Mouse (Mus musculus): ENCODE measurements around the gene Svop. TPM values are rescaled to one million over a fixed set of nuclear protein-coding genes. Genes with fewer than 3 reads are reported as not detected.

Gene Svop
- total and polyA plus RNA-seq, 2 experiments from 2014 or later, result 81.3 to 173 TPM

DNA sequence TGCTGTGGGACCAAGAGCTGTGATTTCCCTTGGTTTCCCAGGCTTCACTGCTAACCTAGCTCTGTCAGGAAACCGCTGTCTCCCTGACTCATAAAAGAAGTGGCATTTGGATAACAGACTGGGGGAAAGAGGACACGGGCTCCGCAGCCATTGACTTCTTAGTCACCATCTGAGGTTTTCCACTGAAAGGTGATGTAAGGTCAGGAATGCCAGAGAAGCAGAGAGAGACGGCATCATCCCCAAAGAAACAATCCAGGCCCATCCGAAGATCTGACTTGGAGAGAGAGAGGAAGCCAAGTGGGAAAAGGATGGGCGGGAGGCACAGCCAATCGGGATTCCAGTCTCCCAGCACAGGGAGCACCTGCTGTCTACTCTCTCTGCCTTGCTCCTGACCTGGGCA lies 100.2 kb downstream of the Svop start:
- no peak for ATAC-seq
- Histone ChIP-seq H3K4me2 (ENCODE audit: low read depth, low read length) (peak overlapping the region; percentile 20; the same call in 1 of the 2 replicates), H3K9me3 (ENCODE audit: low read length) (no peaks in the 10 kb centered on the region), H3K36me3 (ENCODE audit: insufficient read depth, low read length) (peaks cover 9% of the 10 kb centered on the region; the same call in 1 of the 2 replicates), H3K4me1 (ENCODE audit: insufficient read depth, low read length) (peaks cover 8% of the 10 kb centered on the region; the same call in 1 of the 2 replicates), H3K9ac (replicated peaks; ENCODE audit: low read length) (0 out of 2 replicates have a peak overlapping the region, but pooled peaks have one; percentile 26), H3K4me3 (ENCODE audit: low read length) (no peak overlapping the region), H3K27me3 (ENCODE audit: insufficient read depth, low read length) (no peaks in the 10 kb centered on the region), H3K27ac (no peak overlapping the region)
- no peak for TF ChIP-seq CTCF (IDR thresholded peaks at IDR 0.05; ENCODE audit: low read depth)
- 59% methylated on average over 7 of the region's 7 CpGs for WGBS
- DNase-seq (ENCODE audit: low spot score), result no peak

DNA sequence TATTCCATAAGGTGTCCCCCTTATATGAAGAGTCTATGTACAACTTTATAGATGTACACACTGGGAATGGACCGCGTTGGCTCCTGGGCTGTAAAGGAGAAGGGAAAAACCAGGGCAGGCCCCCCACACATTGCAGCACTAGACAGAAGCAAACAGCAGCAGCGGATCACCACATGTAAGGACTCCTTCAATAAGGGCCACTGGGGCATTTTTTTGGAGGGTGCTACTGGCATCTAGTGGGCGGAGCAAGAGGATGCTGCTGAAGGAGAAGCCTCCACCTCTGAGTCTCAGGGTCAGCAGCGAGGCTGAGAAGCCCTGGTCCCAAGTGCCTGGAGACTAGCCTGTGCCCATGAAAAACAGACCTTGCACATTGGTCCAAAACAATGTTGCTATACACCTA lies 100.8 kb downstream of the Svop start:
- Histone ChIP-seq H3K4me1 (ENCODE audit: insufficient read depth, low read length) (peaks cover 8% of the 10 kb centered on the region; the same call in 1 of the 2 replicates), H3K36me3 (ENCODE audit: insufficient read depth, low read length) (peaks cover 9% of the 10 kb centered on the region; the same call in 1 of the 2 replicates), H3K4me3 (ENCODE audit: low read length) (no peak overlapping the region), H3K27me3 (ENCODE audit: insufficient read depth, low read length) (no peaks in the 10 kb centered on the region), H3K9ac (replicated peaks; ENCODE audit: low read length) (no peak overlapping the region), H3K9me3 (ENCODE audit: low read length) (no peaks in the 10 kb centered on the region), H3K27ac (no peak overlapping the region), H3K4me2 (ENCODE audit: low read depth, low read length) (no peak overlapping the region)
- TF ChIP-seq CTCF (IDR thresholded peaks at IDR 0.05; ENCODE audit: low read depth), result no peak
- no peak for ATAC-seq
- DNase-seq (ENCODE audit: low spot score), result no peak
- WGBS, result 89% methylated on average over 5 of the region's 5 CpGs

DNA sequence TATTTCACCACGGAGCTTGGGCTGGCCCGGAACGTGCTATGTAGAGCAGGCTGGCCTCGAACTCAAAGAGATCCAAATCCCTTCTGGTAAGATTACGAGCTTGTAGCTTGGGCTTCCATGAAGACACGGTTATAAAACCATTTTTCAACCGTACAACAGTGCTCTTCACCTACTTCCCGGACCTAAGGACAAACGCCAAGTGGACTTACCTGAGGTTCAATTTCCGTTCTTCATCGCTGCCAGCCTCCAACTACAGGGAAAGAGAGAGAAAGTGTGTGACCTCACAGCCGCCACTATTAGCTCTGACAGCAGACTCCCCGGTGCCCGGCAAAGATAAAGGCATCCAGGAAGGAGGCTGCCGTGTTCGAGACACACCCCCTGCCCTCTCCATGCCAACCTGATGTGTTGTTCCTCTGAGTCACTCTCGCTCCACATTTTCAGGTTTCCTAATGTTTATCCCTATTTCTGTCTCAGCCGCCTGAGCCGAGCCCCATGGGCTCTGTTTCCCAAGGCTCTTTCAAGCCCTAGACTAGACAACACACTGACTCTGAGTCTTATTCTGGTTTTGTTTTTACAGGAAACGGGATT lies 101.8 kb downstream of the Svop start:
- H3K4me1 ChIP-seq (ENCODE audit: insufficient read depth, low read length), result peaks cover 8% of the 10 kb centered on the region; the same call in 1 of the 2 replicates
- ATAC-seq, result no peak
- peaks cover 9% of the 10 kb centered on the region; the same call in 1 of the 2 replicates for H3K36me3 ChIP-seq (ENCODE audit: insufficient read depth, low read length)
- 82% methylated on average over 20 of the region's 20 CpGs for WGBS
- no peak overlapping the region for H3K9ac ChIP-seq (replicated peaks; ENCODE audit: low read length)
- H3K27me3 ChIP-seq (ENCODE audit: insufficient read depth, low read length), result no peaks in the 10 kb centered on the region
- H3K27ac ChIP-seq, result no peak overlapping the region
- H3K4me2 ChIP-seq (ENCODE audit: low read depth, low read length), result no peak overlapping the region
- DNase-seq (ENCODE audit: low spot score), result no peak
- no peaks in the 10 kb centered on the region for H3K9me3 ChIP-seq (ENCODE audit: low read length)
- TF ChIP-seq CTCF (IDR thresholded peaks at IDR 0.05; ENCODE audit: low read depth), result no peak
- H3K4me3 ChIP-seq (ENCODE audit: low read length), result no peak overlapping the region

DNA sequence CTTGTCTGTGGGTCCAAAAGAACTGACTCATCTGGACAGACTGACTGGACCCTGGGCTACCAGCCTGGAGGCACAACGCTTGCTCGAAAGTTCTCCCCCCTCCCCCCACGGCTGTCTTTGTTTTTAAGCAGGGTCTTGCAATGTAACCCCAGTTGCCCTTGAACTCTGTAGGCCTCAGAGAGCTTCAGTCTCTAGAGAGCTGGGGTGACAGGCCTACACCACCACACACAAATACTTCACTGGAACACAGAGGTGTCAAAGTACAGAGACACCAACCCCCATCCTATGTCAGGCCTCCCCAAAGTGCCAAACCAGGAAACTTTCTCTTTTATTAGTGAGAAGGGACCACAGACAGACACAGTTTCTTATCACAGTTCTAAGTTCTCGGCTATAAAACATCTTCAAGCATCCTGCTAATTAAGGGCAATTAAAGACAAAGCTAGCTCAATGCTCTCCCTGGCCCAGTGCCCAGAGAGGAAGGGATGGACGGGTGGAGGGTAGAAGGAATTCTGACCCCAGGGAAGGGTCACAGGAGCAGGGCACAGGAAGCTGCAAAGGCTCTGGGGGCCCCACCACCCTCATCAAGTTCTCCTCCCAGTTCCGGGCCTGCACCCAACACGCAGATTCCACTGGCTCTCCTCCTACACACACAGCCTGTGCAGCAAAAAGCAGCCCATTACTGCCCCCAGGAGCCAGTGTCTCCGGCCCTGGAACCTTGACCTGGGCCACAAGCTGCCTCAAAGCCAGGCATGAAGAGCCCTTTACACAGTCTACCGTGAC lies 105.0 kb downstream of the Svop start:
- no peaks in the 10 kb centered on the region for H3K27me3 ChIP-seq (ENCODE audit: insufficient read depth, low read length)
- H3K9ac ChIP-seq (replicated peaks; ENCODE audit: low read length), result no peak overlapping the region
- H3K27ac ChIP-seq, result no peak overlapping the region
- H3K36me3 ChIP-seq (ENCODE audit: insufficient read depth, low read length), result peaks cover 9% of the 10 kb centered on the region; the same call in 1 of the 2 replicates
- no peaks in the 10 kb centered on the region for H3K4me1 ChIP-seq (ENCODE audit: insufficient read depth, low read length)
- no peaks in the 10 kb centered on the region for H3K9me3 ChIP-seq (ENCODE audit: low read length)
- H3K4me2 ChIP-seq (ENCODE audit: low read depth, low read length), result no peak overlapping the region
- TF ChIP-seq CTCF (IDR thresholded peaks at IDR 0.05; ENCODE audit: low read depth), result no peak
- no peak for ATAC-seq
- H3K4me3 ChIP-seq (ENCODE audit: low read length), result no peak overlapping the region
- DNase-seq (ENCODE audit: low spot score), result no peak
- WGBS, result 56% methylated on average over 9 of the region's 9 CpGs

GRCm38 (mm10) chr5:113985737-113986136 lies 105.6 kb downstream of the Svop start:
- no peak overlapping the region for H3K4me3 ChIP-seq (ENCODE audit: low read length)
- no peaks in the 10 kb centered on the region for H3K4me1 ChIP-seq (ENCODE audit: insufficient read depth, low read length)
- no peak for DNase-seq (ENCODE audit: low spot score)
- no peaks in the 10 kb centered on the region for H3K9me3 ChIP-seq (ENCODE audit: low read length)
- H3K27me3 ChIP-seq (ENCODE audit: insufficient read depth, low read length), result no peaks in the 10 kb centered on the region
- peaks cover 9% of the 10 kb centered on the region; the same call in 1 of the 2 replicates for H3K36me3 ChIP-seq (ENCODE audit: insufficient read depth, low read length)
- no peak overlapping the region for H3K27ac ChIP-seq
- WGBS, result 86% methylated on average over 2 of the region's 2 CpGs
- TF ChIP-seq CTCF (IDR thresholded peaks at IDR 0.05; ENCODE audit: low read depth), result no peak
- ATAC-seq, result no peak
- H3K4me2 ChIP-seq (ENCODE audit: low read depth, low read length), result no peak overlapping the region
- H3K9ac ChIP-seq (replicated peaks; ENCODE audit: low read length), result no peak overlapping the region

GRCm38 (mm10) chr5:113984025-113984740 lies 107.2 kb downstream of the Svop start:
- Histone ChIP-seq H3K4me3 (ENCODE audit: low read length) (no peak overlapping the region), H3K4me2 (ENCODE audit: low read depth, low read length) (no peak overlapping the region), H3K9me3 (ENCODE audit: low read length) (no peaks in the 10 kb centered on the region), H3K9ac (replicated peaks; ENCODE audit: low read length) (no peak overlapping the region), H3K27me3 (ENCODE audit: insufficient read depth, low read length) (no peaks in the 10 kb centered on the region), H3K4me1 (ENCODE audit: insufficient read depth, low read length) (no peaks in the 10 kb centered on the region), H3K36me3 (ENCODE audit: insufficient read depth, low read length) (peaks cover 9% of the 10 kb centered on the region; the same call in 1 of the 2 replicates), H3K27ac (no peak overlapping the region)
- DNase-seq (ENCODE audit: low spot score) (no peak), ATAC-seq (no peak)
- no peak for TF ChIP-seq CTCF (IDR thresholded peaks at IDR 0.05; ENCODE audit: low read depth)
- 83% methylated on average over 13 of the region's 13 CpGs for WGBS
